In the genomic region with DNA sequence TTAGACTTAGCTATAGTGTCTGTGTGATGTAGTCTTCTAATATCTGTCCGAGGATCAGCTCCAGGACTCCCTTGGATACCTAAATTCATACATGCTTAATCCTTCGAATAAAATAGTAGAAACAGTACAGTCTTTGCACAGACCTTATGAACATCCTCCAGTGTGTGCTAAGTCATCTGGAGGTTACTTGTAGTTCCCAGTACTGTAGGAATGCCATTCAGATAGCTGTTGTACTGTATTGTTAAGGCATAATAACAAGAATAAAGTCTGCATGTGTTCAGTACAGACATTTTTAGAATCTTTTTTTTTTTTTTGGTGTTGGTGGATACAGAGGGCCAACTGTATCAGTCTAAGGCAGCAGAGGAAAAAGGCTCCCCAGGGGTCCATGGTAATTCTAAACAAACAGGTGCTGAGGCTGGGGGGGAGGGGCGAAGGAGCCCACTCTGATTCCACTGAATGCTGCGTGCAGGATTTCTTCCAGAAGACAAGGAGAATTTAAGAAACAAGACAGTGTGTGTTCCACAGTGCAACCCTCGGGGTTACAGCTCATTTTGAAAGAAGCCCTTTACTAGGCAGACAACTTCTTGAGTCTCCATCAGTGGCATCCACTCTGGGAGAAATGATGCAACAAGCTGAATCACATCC, we compare ENCODE assay signal across 11 mouse cellular contexts.
DNase-seq lines count a peak whose midpoint lies in the region; ATAC-seq and TF ChIP-seq lines count a peak whose summit lies in the region.
"Had no signal": no experiment of that assay in that cellular context is flagged by ENCODE, and none has a peak within 500 bp of the region (broad histone marks: within the 10 kb centered on the region; RNA-seq: fewer than 3 reads in every experiment).

No protein-coding gene starts in this region.

- no peaks in the 10 kb centered on the region for H3K36me3 ChIP-seq in forebrain, postnatal 0 days (ENCODE audit: insufficient read depth)
- no peaks in the 10 kb centered on the region for H3K36me3 ChIP-seq in limb, embryonic 15.5 days
- no peaks in the 10 kb centered on the region for H3K36me3 ChIP-seq in neural tube, embryonic 15.5 days

- DNase-seq in right cerebral cortex, postnatal 4 days = peak; percentile 14
- DNase-seq in right cerebral cortex, adult 18-20 months = no peak
- DNase-seq in forebrain, postnatal 0 days = peak; percentile 11
- no peak for DNase-seq in retina, postnatal 1 day
- DNase-seq in gastrocnemius, postnatal 36 days = no peak
- no peak for DNase-seq in kidney, postnatal 25 days
- DNase-seq: cerebellum, postnatal 36 days had no signal

- H3K4me2 ChIP-seq in forebrain, postnatal 0 days (ENCODE audit: low read depth) = no peak overlapping the region
- H3K4me2 ChIP-seq in limb, embryonic 15.5 days = no peak overlapping the region
- no peak overlapping the region; the same call in 1 of the 2 replicates for H3K4me2 ChIP-seq in neural tube, embryonic 15.5 days

- no peaks in the 10 kb centered on the region for H3K9me3 ChIP-seq in forebrain, postnatal 0 days (ENCODE audit: low read length)
- H3K9me3 ChIP-seq in limb, embryonic 15.5 days = no peaks in the 10 kb centered on the region
- H3K9me3 ChIP-seq in neural tube, embryonic 15.5 days (replicated peaks) = no peaks in the 10 kb centered on the region

- no peak overlapping the region for H3K9ac ChIP-seq in forebrain, postnatal 0 days
- no peak overlapping the region for H3K9ac ChIP-seq in limb, embryonic 15.5 days
- H3K9ac ChIP-seq in neural tube, embryonic 15.5 days (replicated peaks) = no peak overlapping the region

- TF ChIP-seq CTCF in forebrain, postnatal 0 days (IDR thresholded peaks at IDR 0.05; ENCODE audit: low read depth) = no peak

- peaks cover 4% of the 10 kb centered on the region; the same call in 1 of the 2 replicates for H3K4me1 ChIP-seq in forebrain, postnatal 0 days (ENCODE audit: insufficient read depth)
- H3K4me1 ChIP-seq in limb, embryonic 15.5 days = peaks cover 14% of the 10 kb centered on the region; the same call in 1 of the 2 replicates
- H3K4me1 ChIP-seq in neural tube, embryonic 15.5 days = peaks cover 15% of the 10 kb centered on the region

- 31% methylated on average over 5 of the region's 5 CpGs for WGBS in forebrain, postnatal 0 days
- 45% methylated on average over 5 of the region's 5 CpGs for WGBS in limb, embryonic 15.5 days
- WGBS in neural tube, embryonic 15.5 days = 52% methylated on average over 5 of the region's 5 CpGs

- H3K27ac ChIP-seq in forebrain, postnatal 0 days (ENCODE audit: low read depth, low read length) = peak overlapping the region; percentile 42
- H3K27ac ChIP-seq in limb, embryonic 15.5 days = peak overlapping the region; percentile 22; the same call in 1 of the 2 replicates
- peak overlapping the region; percentile 49 for H3K27ac ChIP-seq in neural tube, embryonic 15.5 days (replicated peaks)

- intact Hi-C loops in gastrocnemius, postnatal 36 days (cut with DNase I) = no loop called here

- no peak overlapping the region for H3K4me3 ChIP-seq in forebrain, postnatal 0 days (ENCODE audit: low read depth, low read length)
- H3K4me3 ChIP-seq in limb, embryonic 15.5 days = no peak overlapping the region
- H3K4me3 ChIP-seq in neural tube, embryonic 15.5 days (replicated peaks) = no peak overlapping the region
- H3K4me3 ChIP-seq: myocyte had no signal

- H3K27me3 ChIP-seq in forebrain, postnatal 0 days (ENCODE audit: insufficient read depth, low read length) = no peaks in the 10 kb centered on the region
- H3K27me3 ChIP-seq in limb, embryonic 15.5 days = no peaks in the 10 kb centered on the region
- no peaks in the 10 kb centered on the region for H3K27me3 ChIP-seq in neural tube, embryonic 15.5 days (replicated peaks)

- peak; percentile 50; the same call in 1 of the 2 replicates for ATAC-seq in forebrain, postnatal 0 days
- no peak for ATAC-seq in limb, embryonic 15.5 days (ENCODE audit: insufficient number of reproducible peaks, low FRiP score, low TSS enrichment, low read depth)
- peak; percentile 47; the same call in 1 of the 2 replicates for ATAC-seq in neural tube, embryonic 15.5 days (ENCODE audit: low FRiP score)
- ATAC-seq: intestine, embryonic 16.5 days had no signal

Comparison
In these comparisons a context has a peak if more than half of its experiments do, and no peak if none do; other contexts are left out.
1. DNase-seq: peak in right cerebral cortex, postnatal 4 days (single experiment) and forebrain, postnatal 0 days (single experiment); none in right cerebral cortex, adult 18-20 months (single experiment), retina, postnatal 1 day (single experiment), gastrocnemius, postnatal 36 days (0 of 2) and kidney, postnatal 25 days (0 of 2).
2. Peak in every context shown above with its lines, with median percentiles within 50 percentile points of each other: H3K27ac ChIP-seq.